Mouse (Mus musculus) heart, embryonic 13.5 days (tissue): ENCODE measurements at regions not wholly inside any gene's neighbourhood (a gene's known extent, or its start where the extent isn't known, plus 50 kb on each side); places are given as distances from the start of the nearest gene placed in this dataset.

Experiments used
- ATAC-seq: fragments of 200-750 bp; cut with Nextera tagmentation; 2 replicates; pipeline ENCODE4 v1.8.0; 2017; ENCODE audit warnings: moderate TSS enrichment; ENCODE audit not compliant: insufficient number of reproducible peaks, low FRiP score, low TSS enrichment; ENCODE audit errors: extremely low read depth
- H3K27ac ChIP-seq: fragments of 300-500 bp; sonication (generic); replicated peaks from 2 replicates; pipeline ENCODE4 v1.5.1; 2015; ENCODE audit warnings: moderate library complexity, mild to moderate bottlenecking, inconsistent platforms
- H3K27me3 ChIP-seq: fragments of 300-500 bp; sonication (generic); replicated peaks from 2 replicates; pipeline ENCODE4 v1.6.1; 2015; ENCODE audit warnings: mild to moderate bottlenecking, inconsistent platforms
- H3K36me3 ChIP-seq: fragments of 300-500 bp; sonication (generic); 2 replicates; pipeline ENCODE4 v1.6.1; 2015; ENCODE audit warnings: mild to moderate bottlenecking, inconsistent platforms
- H3K4me1 ChIP-seq: fragments of 300-500 bp; sonication (generic); 2 replicates; pipeline ENCODE4 v1.6.1; 2015; ENCODE audit warnings: inconsistent platforms
- H3K4me2 ChIP-seq: fragments of 300-500 bp; sonication (generic); 2 replicates; pipeline ENCODE4 v1.6.1; 2015; ENCODE audit warnings: inconsistent platforms, mild to moderate bottlenecking, moderate library complexity
- H3K4me3 ChIP-seq: fragments of 300-500 bp; sonication (generic); 2 replicates; pipeline ENCODE4 v1.5.1; 2015; ENCODE audit warnings: moderate library complexity, mild to moderate bottlenecking, inconsistent platforms
- H3K9ac ChIP-seq: fragments of 300-500 bp; sonication (generic); 2 replicates; pipeline ENCODE4 v1.6.1; 2015; ENCODE audit warnings: inconsistent platforms, mild to moderate bottlenecking, moderate library complexity
- H3K9me3 ChIP-seq: fragments of 300-500 bp; sonication (generic); 2 replicates; pipeline ENCODE4 v1.6.1; 2016; ENCODE audit warnings: inconsistent platforms
- WGBS: fragments of 180-500 bp; shearing (Covaris S2); methylation state at CpG from one replicate; pipeline ENCODE4 v1.1.7; 2015; ENCODE audit warnings: mixed read lengths; 5-methylcytosine and 5-hydroxymethylcytosine counted together

DNA sequence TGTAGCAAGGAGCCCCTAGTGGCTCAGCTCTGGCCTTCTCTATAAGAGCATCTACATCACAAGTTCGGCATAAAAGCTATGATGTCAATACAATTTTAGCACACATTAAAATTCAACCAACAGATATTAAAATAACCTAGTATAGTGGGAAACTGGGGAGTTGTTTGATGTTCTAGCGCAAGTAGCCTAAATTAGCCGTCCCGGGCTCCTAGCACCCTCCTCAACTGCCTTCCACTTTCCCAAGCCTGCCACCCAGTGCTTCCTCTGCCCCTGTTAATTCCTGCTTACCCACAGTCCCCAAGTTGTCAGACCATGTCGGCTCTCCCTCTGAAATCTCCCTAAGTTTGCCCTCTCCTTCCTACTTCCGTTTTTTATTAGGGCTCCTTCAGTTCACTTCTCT is 154.2 kb upstream of the Trhde start:
- Histone ChIP-seq H3K9me3 (no peaks in the 10 kb centered on the region), H3K4me1 (no peaks in the 10 kb centered on the region), H3K27ac (no peak overlapping the region), H3K36me3 (no peaks in the 10 kb centered on the region), H3K9ac (no peak overlapping the region), H3K4me3 (no peak overlapping the region), H3K4me2 (no peak overlapping the region), H3K27me3 (no peaks in the 10 kb centered on the region)
- WGBS: 70% methylated on average over 6 of the region's 6 CpGs
- no peak for ATAC-seq

DNA sequence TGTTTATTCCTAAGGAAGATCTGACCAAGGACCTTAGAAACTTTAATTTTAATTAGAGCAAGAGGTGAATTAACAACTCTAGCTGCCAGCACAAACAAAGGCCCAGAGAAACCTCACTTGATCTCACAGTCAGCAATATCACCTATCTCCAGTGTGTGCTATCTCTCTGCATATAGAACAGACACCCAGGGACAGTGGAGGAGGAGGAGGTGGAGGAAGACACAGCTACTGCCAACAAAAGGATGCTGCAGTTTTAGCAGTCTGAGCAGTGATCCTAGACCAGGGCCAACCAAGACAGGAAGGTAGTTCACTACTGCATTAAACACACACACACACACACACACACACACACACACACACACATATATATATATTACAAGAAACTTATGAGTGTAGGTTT is 153.5 kb upstream of the Trhde start:
- no peak overlapping the region for H3K27ac ChIP-seq
- no peak overlapping the region for H3K9ac ChIP-seq
- H3K27me3 ChIP-seq: no peaks in the 10 kb centered on the region
- ATAC-seq: no peak
- no peak overlapping the region for H3K4me2 ChIP-seq
- no peaks in the 10 kb centered on the region for H3K9me3 ChIP-seq
- no peaks in the 10 kb centered on the region for H3K36me3 ChIP-seq
- H3K4me1 ChIP-seq: no peaks in the 10 kb centered on the region
- H3K4me3 ChIP-seq: no peak overlapping the region

DNA sequence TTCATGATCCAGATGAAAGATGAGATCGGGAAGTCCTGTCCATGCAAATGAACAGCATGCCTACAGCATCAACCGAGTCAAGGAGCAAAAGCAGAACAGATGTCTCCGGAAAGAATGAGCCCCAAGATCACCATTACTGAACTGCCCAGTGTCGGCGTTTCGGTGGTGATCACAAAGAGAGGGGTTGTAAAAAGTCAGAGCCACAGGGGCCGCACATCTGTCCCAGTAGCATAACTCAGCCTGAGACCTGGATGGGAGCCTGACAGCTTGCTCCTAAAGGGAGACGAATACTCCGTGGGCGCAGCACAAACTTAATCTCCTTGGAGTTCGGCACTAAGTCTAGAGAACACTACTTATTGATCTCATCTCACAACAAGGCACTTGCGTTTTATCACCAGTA is 151.3 kb upstream of the Trhde start:
- Histone ChIP-seq H3K27ac (no peak overlapping the region), H3K4me2 (no peak overlapping the region), H3K9me3 (no peaks in the 10 kb centered on the region), H3K4me3 (no peak overlapping the region), H3K36me3 (no peaks in the 10 kb centered on the region), H3K27me3 (no peaks in the 10 kb centered on the region), H3K4me1 (no peaks in the 10 kb centered on the region), H3K9ac (no peak overlapping the region)
- WGBS: 71% methylated on average over 12 of the region's 12 CpGs
- no peak for ATAC-seq

DNA sequence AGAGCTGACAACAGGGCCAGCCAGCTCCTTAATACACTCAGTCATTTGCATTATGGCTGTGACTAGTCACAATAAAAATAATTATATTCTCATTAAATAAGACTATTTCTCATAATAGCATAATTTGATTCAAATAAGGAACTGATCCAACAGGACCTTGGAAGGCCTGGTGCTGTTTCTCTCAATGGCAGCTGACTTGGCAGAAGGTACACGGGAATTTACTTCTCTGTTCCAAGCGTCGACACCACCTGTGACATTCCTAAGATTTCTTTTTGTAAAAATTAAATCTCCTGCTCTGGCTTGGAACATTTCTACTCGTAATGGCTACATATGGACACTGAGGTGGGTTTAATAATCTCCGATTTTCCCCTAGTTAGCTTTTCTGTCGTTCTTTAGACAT is 147.1 kb upstream of the Trhde start:
- Histone ChIP-seq H3K4me2 (no peak overlapping the region), H3K9ac (no peak overlapping the region), H3K27me3 (no peaks in the 10 kb centered on the region), H3K9me3 (no peaks in the 10 kb centered on the region), H3K36me3 (no peaks in the 10 kb centered on the region), H3K4me1 (no peaks in the 10 kb centered on the region), H3K27ac (no peak overlapping the region), H3K4me3 (no peak overlapping the region)
- no peak for ATAC-seq
- 77% methylated on average over 6 of the region's 6 CpGs for WGBS

DNA sequence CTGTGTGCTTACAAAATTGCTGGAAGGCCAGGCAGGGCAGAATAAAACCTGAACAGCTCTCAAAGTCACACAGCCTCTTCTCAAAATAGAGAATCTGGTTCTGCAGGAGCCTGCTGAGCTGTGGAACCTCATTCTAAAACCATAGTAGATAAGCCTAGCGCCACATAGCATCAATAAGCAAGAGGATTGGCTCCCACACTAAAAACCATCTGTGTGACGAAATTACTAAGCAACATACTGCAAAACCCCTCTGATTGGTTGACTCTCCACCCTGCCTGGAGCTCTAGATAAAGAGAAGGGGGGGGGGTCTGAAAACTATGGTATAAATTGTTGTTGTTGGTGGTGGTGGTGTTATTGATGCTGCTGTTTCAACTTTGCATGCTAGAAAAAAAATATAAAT is 122.6 kb upstream of the Trhde start:
- H3K4me1 ChIP-seq: no peaks in the 10 kb centered on the region
- H3K4me3 ChIP-seq: no peak overlapping the region
- no peak for ATAC-seq
- H3K27me3 ChIP-seq: no peaks in the 10 kb centered on the region
- H3K36me3 ChIP-seq: no peaks in the 10 kb centered on the region
- 65% methylated on average over 2 of the region's 2 CpGs for WGBS
- no peak overlapping the region for H3K27ac ChIP-seq
- H3K9ac ChIP-seq: no peak overlapping the region
- no peak overlapping the region for H3K4me2 ChIP-seq
- no peaks in the 10 kb centered on the region for H3K9me3 ChIP-seq

DNA sequence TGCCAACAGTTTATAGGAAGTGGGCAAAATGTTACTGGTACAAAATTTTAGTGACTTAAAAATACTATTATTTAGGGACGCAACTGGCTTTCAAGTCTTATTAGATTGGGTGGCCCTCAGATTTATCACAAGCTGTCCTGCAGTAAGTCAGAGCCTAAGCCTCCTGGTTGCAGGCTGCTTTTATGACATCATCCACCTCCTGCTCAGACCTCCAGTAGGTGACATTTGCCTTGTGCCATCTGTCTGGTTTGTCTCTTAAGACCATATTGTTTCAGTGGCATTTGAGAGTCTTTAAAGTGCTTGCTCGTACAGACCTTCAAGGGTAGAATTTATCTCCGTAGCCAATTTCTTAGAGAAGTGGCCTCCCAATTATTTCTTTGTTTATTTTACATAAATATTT is 111.9 kb upstream of the Trhde start:
- 72% methylated on average over 3 of the region's 3 CpGs for WGBS

DNA sequence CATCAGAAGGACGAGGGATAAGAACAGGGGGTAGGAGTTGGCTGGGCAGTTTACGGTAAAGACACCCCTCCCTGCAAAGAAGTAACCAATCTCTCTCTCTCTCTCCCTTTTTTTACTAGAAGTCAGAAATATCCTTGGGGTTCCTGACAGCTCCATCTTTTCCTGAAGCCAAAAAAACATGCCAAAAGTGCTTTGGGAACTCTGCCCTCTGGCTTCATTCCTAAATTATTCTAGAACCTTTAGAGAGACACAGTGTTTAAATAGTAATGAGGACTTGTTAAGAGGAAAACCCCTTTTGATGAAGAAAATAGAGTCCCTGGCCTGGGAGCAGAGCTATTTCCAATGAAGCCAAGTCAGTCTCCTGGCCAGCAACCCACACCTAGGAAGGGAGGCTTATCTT is 89.8 kb upstream of the Trhde start:
- ATAC-seq: no peak
- Histone ChIP-seq H3K36me3 (no peaks in the 10 kb centered on the region), H3K27me3 (no peaks in the 10 kb centered on the region), H3K9me3 (no peaks in the 10 kb centered on the region), H3K9ac (no peak overlapping the region), H3K4me1 (no peaks in the 10 kb centered on the region), H3K4me2 (no peak overlapping the region), H3K4me3 (no peak overlapping the region), H3K27ac (no peak overlapping the region)
- WGBS: 67% methylated on average over 2 of the region's 2 CpGs

More for the DNA sequence above, 111.9 kb upstream of the Trhde start:
- no peak overlapping the region for H3K9ac ChIP-seq
- no peak overlapping the region for H3K27ac ChIP-seq
- no peak overlapping the region for H3K4me2 ChIP-seq
- H3K4me3 ChIP-seq: no peak overlapping the region
- H3K36me3 ChIP-seq: no peaks in the 10 kb centered on the region
- H3K9me3 ChIP-seq: no peaks in the 10 kb centered on the region
- H3K27me3 ChIP-seq: no peaks in the 10 kb centered on the region
- H3K4me1 ChIP-seq: no peaks in the 10 kb centered on the region
- no peak for ATAC-seq

DNA sequence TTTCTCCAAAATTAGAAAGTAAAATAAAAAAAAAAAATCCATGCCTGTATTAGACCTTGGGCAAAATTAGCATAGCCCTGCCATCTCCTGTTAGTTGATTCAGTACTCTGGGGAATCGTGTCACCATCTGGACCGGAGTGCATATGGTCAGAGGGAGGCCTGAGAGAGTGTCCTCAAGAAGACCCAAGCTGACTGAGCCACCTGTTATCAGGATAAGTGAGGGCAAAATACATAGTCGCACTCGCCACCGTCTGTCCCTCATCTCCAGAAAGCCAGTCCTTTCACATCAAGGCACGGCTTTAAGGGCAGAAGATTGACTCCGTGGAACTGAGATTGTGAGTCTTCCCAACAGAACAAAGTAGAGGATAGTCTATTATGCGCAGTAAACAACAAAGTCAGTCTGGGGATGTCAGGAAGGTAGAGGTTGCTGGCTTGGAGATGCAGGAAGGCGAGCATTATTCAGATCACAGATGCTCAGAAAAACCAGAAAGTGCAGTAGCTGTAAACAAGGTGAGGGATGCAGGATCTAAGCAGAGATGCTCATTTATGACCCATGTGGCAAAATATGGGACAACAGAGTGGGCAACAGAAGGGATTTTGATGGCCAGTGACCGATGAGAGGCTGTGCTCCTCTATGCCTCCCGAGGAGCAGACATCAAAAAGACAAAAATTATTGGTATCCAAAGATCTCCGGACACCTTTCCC is 88.8 kb upstream of the Trhde start:
- 78% methylated on average over 12 of the region's 12 CpGs for WGBS
- no peak for ATAC-seq
- Histone ChIP-seq H3K27me3 (no peaks in the 10 kb centered on the region), H3K27ac (no peak overlapping the region), H3K9ac (no peak overlapping the region), H3K4me2 (no peak overlapping the region), H3K36me3 (no peaks in the 10 kb centered on the region), H3K4me1 (no peaks in the 10 kb centered on the region), H3K9me3 (no peaks in the 10 kb centered on the region), H3K4me3 (no peak overlapping the region)

DNA sequence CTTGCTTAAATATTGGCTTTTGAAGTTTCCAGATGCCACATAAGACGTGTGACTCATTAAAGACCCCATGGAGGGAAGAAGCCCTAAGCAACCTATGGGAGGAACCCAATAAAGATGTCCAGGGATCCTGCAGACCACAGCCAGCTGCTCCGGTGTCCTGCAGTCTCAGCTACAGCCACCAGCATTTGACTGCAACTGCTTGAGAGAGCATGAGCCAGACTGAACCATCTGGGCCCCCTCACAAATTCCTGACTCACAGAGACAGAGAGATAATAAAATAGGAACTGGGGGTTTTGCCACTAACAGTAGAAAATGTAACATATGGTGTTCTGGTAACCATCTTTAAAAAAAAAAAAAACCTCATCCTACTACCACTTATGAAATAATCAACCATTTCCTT is 69.1 kb upstream of the Trhde start:
- ATAC-seq: no peak
- Histone ChIP-seq H3K4me2 (no peak overlapping the region), H3K9ac (no peak overlapping the region), H3K4me3 (no peak overlapping the region), H3K4me1 (no peaks in the 10 kb centered on the region), H3K27ac (no peak overlapping the region), H3K27me3 (no peaks in the 10 kb centered on the region), H3K9me3 (no peaks in the 10 kb centered on the region), H3K36me3 (no peaks in the 10 kb centered on the region)
- 61% methylated on average over 2 of the region's 2 CpGs for WGBS

DNA sequence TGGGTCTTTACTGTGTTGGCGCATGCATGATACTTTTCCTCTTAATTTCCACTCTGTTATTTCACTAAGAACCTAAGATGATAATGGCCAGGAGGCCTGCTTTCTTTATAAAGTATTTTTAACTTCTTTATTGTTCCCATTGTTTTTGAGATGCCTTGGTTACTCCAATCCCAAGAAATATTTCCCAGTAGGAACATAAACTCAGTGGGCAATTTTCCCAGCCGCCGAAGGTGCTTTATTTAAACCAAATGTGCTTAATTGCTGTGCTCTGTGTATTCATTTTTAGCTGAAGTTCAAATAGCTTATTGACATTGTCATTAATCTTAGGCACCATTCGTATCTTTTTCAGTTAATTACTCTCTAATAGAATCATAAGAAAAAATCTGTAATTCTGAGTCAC is 55.1 kb upstream of the Trhde start:
- no peak overlapping the region for H3K4me3 ChIP-seq
- no peak overlapping the region for H3K4me2 ChIP-seq
- H3K9me3 ChIP-seq: no peaks in the 10 kb centered on the region
- H3K4me1 ChIP-seq: no peaks in the 10 kb centered on the region
- no peak overlapping the region for H3K27ac ChIP-seq
- H3K27me3 ChIP-seq: no peaks in the 10 kb centered on the region
- H3K9ac ChIP-seq: no peak overlapping the region
- H3K36me3 ChIP-seq: no peaks in the 10 kb centered on the region
- ATAC-seq: no peak
- WGBS: 77% methylated on average over 4 of the region's 4 CpGs

DNA sequence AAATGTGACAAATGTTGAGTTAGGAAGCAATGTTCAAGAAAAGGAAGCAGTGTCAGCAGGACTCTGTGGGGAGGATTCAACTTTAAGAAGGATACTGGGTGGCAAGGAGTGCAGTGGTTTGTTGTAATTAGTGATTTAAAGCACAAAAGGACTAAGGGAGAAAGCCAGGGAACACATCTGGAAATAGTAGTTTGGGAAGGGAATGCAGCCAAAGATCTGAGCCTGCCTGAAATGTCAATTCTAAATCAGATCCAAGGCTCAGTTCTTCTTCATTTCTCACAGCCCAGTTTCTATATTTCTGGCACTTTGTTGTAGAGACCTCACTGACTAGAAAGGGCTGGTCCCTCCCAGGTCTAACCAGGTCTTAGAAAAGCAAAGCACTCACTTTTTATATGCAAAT is 50.6 kb upstream of the Trhde start:
- Histone ChIP-seq H3K4me3 (no peak overlapping the region), H3K27ac (no peak overlapping the region), H3K27me3 (no peaks in the 10 kb centered on the region), H3K9me3 (peaks cover 18% of the 10 kb centered on the region), H3K4me1 (no peaks in the 10 kb centered on the region), H3K9ac (no peak overlapping the region), H3K4me2 (no peak overlapping the region), H3K36me3 (no peaks in the 10 kb centered on the region)
- ATAC-seq: no peak
